Mouse (Mus musculus) layer of hippocampus, postnatal 25 days (tissue): ENCODE measurements around the gene D430041D05Rik. TPM values are rescaled to one million over a fixed set of nuclear protein-coding genes. Genes with fewer than 3 reads are reported as not detected.
A peak's percentile ranks its signal among the peaks of the same experiment; 100 is the strongest.

Experiments
- DNase-seq, 2 experiments: peaks; one replicate each; pipeline ENCODE4 v3.0.0; 2022; ENCODE audit warnings: mixed read lengths in 2 of 2, low spot score in 1 of 2; ENCODE audit errors: extremely low spot score in 1 of 2
- total RNA-seq, 2 experiments: library from RNA; stranded (reverse); gene quantifications; 2 replicates each; pipeline ENCODE4 v1.2.3; 2021

D430041D05Rik gene
- total RNA-seq, 2 experiments from 2014 or later, result 87.9 to 95.4 TPM

- no peak for DNase-seq
These were observed 54.3 kb downstream of the D430041D05Rik start for GRCm38 (mm10) chr2:104356531-104356930.

- no peak for DNase-seq
These were observed 56.7 kb downstream of the D430041D05Rik start for GRCm38 (mm10) chr2:104354117-104354516.

- no peak for DNase-seq
These were observed 58.7 kb downstream of the D430041D05Rik start for GRCm38 (mm10) chr2:104352204-104352493.

- DNase-seq, result no peak
These were observed 59.2 kb downstream of the D430041D05Rik start for GRCm38 (mm10) chr2:104351415-104352203.

DNA sequence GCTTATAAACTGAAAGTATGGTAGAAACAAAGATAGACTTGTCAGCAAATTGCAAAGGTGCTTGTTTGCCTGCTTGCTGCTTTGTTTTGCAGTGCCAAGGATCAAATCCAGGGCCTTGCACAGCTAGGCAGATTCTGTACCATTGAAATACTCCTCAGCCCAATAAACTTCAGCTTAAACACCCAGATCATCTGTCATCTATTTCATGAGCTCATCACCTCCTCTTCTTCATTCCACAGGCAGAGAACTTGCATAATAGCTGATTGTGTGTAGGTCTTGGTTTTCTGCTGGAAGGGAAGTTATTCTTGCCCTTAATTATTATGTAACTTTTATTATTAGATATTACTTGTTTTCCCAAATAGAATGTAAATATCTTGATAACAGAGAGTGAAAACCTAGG is 73.2 kb downstream of the D430041D05Rik start:
- DNase-seq, result no peak

DNA sequence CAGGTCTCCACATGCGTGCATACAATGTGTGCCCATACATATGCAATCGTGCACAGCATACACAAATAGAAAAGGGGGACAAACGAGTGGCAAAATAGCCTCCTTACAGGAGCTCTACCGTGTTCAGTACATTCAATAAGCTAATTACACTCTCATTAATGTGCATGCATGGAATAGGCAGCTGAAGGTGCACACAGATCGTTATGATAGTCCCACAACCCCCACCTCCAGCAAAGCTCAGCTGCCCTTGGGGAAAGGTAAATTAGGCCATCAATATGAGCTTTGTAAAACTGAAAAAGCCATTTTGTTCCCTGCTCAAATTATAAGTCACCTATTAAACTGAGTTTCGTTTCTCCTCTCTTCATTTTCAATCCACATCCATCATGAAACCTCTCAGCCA is 75.0 kb downstream of the D430041D05Rik start:
- DNase-seq, result no peak

GRCm38 (mm10) chr2:104333952-104334351 is 76.9 kb downstream of the D430041D05Rik start:
- DNase-seq, result no peak

DNA sequence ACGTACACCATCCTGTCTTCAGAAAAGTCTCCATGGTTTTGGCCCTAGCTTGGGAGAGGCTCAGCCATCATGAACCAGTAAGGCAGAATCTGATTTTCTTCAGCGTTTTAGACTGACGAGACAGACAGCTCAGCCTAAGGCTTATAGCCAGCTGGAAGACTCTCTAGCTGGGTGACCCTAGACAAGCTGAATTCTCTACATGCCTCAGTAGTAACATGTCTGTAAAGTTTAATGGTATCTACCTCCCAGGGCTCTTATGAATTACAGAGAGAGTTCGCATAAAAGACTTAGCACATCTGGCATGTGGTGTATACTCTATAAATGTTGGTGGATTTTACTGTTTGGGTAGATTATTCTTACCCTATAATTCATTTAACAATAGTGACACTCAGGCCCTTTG is 78.1 kb downstream of the D430041D05Rik start:
- DNase-seq, result no peak

GRCm38 (mm10) chr2:104331261-104331660 is 79.6 kb downstream of the D430041D05Rik start:
- no peak for DNase-seq

- DNase-seq, result no peak
These were observed 83.6 kb downstream of the D430041D05Rik start for GRCm38 (mm10) chr2:104327116-104327794.

DNA sequence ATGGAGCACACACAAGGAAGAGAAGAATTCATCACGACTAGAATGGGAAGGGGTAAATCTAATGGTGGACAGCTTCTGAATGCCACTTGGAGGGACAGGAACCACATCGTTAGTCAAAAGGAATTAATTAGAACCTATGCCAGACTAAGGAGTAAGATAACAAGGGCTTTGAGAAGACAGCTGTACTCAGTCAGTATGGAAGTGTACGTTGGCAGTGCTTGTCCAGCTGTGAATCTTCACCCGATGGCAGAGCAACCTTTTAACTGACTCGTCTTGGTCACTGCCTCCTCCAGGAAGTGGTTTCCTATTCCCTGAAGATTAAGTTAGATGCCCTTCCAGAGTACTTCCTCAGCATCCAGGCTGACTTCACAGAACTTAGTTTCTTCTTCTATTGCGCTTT is 87.0 kb downstream of the D430041D05Rik start:
- no peak for DNase-seq

GRCm38 (mm10) chr2:104323351-104323750 is 87.5 kb downstream of the D430041D05Rik start:
- DNase-seq, result no peak

DNA sequence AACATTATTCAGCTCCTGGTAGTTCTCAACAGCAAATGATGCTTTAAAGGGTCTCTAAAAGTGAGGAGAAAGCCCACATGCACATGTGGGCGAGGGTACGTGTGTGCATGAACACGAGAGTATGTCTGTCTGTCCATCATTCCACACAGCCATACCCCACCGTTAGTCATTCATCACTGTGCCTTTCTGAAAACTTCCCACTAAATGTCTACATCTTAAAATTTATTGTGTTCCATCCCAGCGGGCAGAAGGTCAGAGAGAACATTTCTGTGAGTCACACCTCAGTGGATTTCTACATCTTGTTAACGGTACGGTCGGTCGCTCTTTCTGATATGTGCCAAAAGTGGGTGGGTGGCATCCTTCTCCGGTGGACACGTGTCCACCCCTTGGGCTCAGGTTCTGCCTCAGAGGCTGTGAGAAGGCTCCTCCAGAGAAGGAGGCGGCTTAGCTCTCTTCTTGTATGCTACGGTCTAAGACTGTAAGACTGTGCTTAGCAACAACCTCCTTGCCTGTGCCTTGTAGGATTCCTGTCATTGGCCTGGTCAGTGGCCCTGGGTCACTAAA is 90.7 kb downstream of the D430041D05Rik start:
- no peak for DNase-seq

GRCm38 (mm10) chr2:104319443-104319842 is 91.4 kb downstream of the D430041D05Rik start:
- no peak for DNase-seq

DNA sequence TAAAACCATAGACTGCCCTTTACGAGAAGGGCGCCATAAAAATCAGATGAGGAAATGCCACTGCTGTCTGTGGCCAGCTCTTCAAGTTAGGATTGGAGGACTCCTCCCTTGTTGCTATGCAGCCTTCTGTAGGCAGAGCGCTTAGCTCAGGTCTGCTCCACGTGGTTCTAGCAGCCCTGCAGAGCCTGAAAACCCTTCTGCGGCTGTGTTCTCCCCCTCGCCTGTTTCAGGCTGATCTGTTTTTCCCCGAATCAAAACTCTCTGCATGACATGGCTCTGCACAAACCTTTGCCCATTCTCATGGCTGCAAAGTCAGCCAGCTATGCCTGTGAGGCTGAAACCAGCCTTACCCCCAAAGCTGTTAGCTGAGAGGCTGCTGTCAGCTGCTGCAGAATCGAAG is 91.9 kb downstream of the D430041D05Rik start:
- peak in 1 of 2 experiments; percentile 35 for DNase-seq

DNA sequence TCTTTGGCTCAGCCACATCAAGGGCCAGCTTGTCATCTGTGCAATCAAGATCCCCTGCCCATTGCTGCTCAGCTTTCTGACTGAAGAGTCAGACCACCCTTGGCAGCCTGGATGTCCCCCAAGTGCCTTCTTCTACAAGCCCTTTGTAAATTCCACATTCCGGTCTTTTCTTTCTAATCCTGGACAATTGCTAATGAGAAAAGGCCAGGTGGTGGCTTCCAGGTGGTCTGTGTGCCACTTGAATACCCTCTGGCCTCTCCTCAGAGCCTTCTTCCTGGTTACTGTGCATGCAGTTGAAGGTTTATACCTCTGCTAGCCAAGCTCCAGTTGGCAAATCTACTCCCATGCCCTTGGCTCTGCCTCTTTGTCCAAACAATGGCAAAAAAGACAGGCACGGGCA is 92.6 kb downstream of the D430041D05Rik start:
- no peak for DNase-seq

DNA sequence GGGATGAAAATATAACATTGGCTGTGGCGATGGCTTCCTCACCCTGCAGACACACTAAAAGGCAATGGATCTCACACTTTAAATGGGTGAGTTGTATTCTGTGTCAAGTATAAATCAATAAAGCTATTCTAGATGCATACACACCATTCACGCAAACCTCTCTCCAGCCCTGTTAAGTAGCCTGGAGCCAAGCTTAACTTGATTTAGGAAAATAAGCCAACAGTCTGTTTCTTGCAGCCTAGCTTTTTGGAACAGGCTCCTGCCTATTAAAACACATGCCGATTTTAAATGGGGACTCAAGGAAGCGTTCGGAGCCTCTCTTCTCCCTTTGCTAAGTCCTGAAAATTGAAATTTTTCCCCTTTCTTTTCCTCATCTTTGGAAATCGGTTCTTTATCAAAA is 93.2 kb downstream of the D430041D05Rik start:
- DNase-seq, result no peak

DNA sequence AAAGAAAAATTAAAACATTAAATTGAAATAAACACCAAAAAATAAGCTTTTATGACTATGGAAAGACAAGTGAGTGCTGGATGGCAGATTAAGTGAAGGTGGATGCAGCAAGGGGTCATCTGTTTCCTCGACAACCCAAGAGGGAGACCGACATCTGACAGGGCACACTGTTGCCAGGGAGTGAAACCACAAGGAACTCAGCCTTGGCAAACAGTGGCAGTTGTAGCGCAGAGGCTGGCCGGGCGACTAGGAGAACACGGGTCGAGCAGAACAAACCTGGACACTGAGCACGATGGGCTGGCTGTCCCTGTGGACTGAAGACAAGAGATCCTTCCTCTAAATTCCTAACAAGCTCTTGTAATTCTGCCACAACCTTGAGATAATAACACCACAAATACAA is 94.3 kb downstream of the D430041D05Rik start:
- DNase-seq, result no peak

DNA sequence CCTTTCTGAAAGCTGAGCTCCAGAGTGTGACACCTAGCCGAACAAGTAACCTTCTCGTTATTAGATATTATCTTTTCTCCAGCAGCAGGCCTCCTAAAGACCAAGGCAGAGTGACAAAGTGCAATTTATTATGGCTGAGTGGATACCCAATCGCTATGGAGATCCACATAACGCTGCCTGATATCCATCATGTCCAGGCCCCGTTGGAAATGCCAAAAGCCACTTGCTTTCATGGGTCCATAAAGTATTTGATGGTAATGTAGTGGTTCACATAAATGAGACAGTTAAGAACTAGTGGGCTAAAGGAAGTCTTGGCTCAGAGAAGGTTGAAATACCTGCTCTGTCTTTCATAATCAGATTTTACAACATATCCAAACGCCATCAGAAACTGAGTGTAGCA is 97.6 kb downstream of the D430041D05Rik start:
- DNase-seq, result no peak

GRCm38 (mm10) chr2:104307102-104307501 is 103.7 kb downstream of the D430041D05Rik start:
- no peak for DNase-seq

DNA sequence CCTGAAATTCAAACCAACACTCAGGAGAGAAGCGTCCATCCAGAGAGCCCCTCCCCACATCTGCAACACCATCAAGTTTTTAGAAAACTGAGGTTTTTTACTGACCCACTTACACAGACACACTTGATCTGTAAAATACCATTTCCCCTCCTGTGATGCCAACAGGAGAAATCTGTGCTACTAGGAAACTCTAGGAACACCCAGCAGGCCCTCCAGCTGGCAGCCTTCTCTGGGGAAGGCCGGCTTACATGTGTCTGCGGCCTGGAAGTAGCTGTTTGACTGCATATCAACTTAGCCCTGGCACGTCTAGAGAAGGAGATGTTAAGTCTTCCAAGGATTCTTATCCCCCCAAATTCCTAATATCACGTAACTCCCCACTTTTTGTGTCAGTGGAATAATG is 105.1 kb downstream of the D430041D05Rik start:
- no peak for DNase-seq

GRCm38 (mm10) chr2:104299912-104300311 is 110.9 kb downstream of the D430041D05Rik start:
- DNase-seq, result no peak
